8 mouse cellular contexts compared by ENCODE assay signal in the genomic region with DNA sequence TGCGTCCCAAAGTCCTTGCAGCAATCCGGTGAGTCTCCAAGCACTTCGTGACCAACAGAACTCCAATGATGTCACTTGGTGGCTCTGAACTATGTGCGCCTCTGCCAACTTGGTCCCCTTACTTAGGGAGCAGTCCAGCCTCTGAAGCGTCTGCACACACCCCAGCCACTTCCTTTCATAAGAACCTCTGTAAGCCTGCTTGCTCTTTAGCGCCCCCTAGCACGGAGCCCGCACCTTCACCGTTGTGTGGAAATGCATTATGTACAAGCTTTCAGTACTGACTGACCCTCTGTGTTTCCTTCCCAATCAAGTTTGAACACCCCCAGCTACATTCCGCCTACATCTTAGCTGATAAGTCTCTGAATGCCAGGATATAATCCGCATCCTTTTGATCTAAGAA.
DNase-seq lines count a peak whose midpoint lies in the region; TF ChIP-seq lines count a peak whose summit lies in the region.

No protein-coding gene starts in this region.

- H3K36me3 ChIP-seq in liver, adult 2 months (ENCODE audit: control insufficient read depth, insufficient read depth, low read length): no peaks in the 10 kb centered on the region
- H3K36me3 ChIP-seq in splenic B cell, adult 2 months (ENCODE audit: control insufficient read depth, insufficient read depth, low read length, poor library complexity, severe bottlenecking): no peaks in the 10 kb centered on the region

- H3K27ac ChIP-seq in gastrocnemius, adult 2 months: no peak overlapping the region
- no peak overlapping the region for H3K27ac ChIP-seq in liver, adult 2 months (replicated peaks; ENCODE audit: insufficient read depth, low read depth, low read length)

- peak; percentile 56 for DNase-seq in gastrocnemius, adult 2 months
- no peak for DNase-seq in gastrocnemius, postnatal 36 days
- DNase-seq in CD4-positive helper T cell, adult 2 months (ENCODE audit: low read depth, low spot score): peak; percentile 38
- DNase-seq in brain, embryonic 14.5 days (ENCODE audit: low read depth): peak; percentile 57
- DNase-seq in liver, adult 2 months (ENCODE audit: extremely low read depth, low read depth, low spot score): no peak
- DNase-seq in splenic B cell, adult 2 months (ENCODE audit: low read depth, low spot score): peak; percentile 65
- DNase-seq in layer of hippocampus, postnatal 14 days (ENCODE audit: low spot score in 2 of 2): no peak
- no peak for DNase-seq in ovary, adult 18-20 months (ENCODE audit: low spot score)

- intact Hi-C loops in gastrocnemius, adult 2 months (cut with DNase I): no loop called here
- intact Hi-C loops in gastrocnemius, postnatal 36 days (cut with DNase I): no loop called here

- peaks cover 1% of the 10 kb centered on the region; the same call in 1 of the 2 replicates for H3K4me1 ChIP-seq in liver, adult 2 months (ENCODE audit: control insufficient read depth, insufficient read depth, low read length)

- peak; percentile 51 for TF ChIP-seq CTCF in gastrocnemius, adult 2 months (IDR thresholded peaks at IDR 0.05)
- TF ChIP-seq CTCF in brain, embryonic 14.5 days (IDR thresholded peaks at IDR 0.05; ENCODE audit: borderline replicate concordance, extremely low read depth, insufficient read depth, insufficient read length): peak; percentile 57; the same call in 1 of the 2 replicates
- TF ChIP-seq CTCF in liver, adult 2 months (IDR thresholded peaks at IDR 0.05; ENCODE audit: low read depth, low read length): peak; percentile 41

- no peaks in the 10 kb centered on the region for H3K79me2 ChIP-seq in liver, adult 2 months (ENCODE audit: control insufficient read depth, insufficient read depth, low read length)

- WGBS in liver, adult 2 months: 75% methylated on average over 11 of the region's 11 CpGs

- H3K4me3 ChIP-seq in gastrocnemius, adult 2 months: no peak overlapping the region
- no peak overlapping the region for H3K4me3 ChIP-seq in liver, adult 2 months (ENCODE audit: insufficient read depth, low read depth, low read length)

- H3K9ac ChIP-seq in liver, adult 2 months (ENCODE audit: low read depth, low read length): no peak overlapping the region

- no peaks in the 10 kb centered on the region for H3K27me3 ChIP-seq in liver, adult 2 months (ENCODE audit: control insufficient read depth, insufficient read depth, low read length)
- H3K27me3 ChIP-seq in splenic B cell, adult 2 months (ENCODE audit: control insufficient read depth, insufficient read depth, low read length, poor library complexity, severe bottlenecking): no peaks in the 10 kb centered on the region

- TF ChIP-seq POLR2A in brain, embryonic 14.5 days (IDR thresholded peaks at IDR 0.05; ENCODE audit: borderline replicate concordance, extremely low read depth, insufficient read depth, insufficient read length, poor library complexity, severe bottlenecking): no peak
- TF ChIP-seq POLR2A in liver, adult 2 months (IDR thresholded peaks at IDR 0.05; ENCODE audit: extremely low read depth, insufficient read depth, low read length): no peak

Comparison
In these comparisons a context has a peak if more than half of its experiments do, and no peak if none do; other contexts are left out.
1. DNase-seq: peak in gastrocnemius, adult 2 months (single experiment), CD4-positive helper T cell, adult 2 months (single experiment), brain, embryonic 14.5 days (single experiment) and splenic B cell, adult 2 months (single experiment); none in gastrocnemius, postnatal 36 days (0 of 2), liver, adult 2 months (single experiment), layer of hippocampus, postnatal 14 days (0 of 2) and ovary, adult 18-20 months (single experiment).
2. Peak in every context shown above with its lines, with median percentiles within 50 percentile points of each other: CTCF ChIP-seq.